Mouse (Mus musculus): ENCODE data around the gene Fxyd6. TPM values are rescaled to one million over a fixed set of nuclear protein-coding genes. Genes with fewer than 3 reads are reported as not detected.

The Fxyd6 gene
- total and polyA plus RNA-seq, 3 experiments, result not detected

- Histone ChIP-seq H3K79me2 (ENCODE audit: control insufficient read depth, insufficient read depth, low read length, poor library complexity) (no peaks in the 10 kb centered on the region), H3K27ac (ENCODE audit: control insufficient read depth, low read depth, low read length) (no peak overlapping the region), H3K9ac (ENCODE audit: control insufficient read depth, low read depth, low read length, poor library complexity, severe bottlenecking) (no peak overlapping the region), H3K4me1 (ENCODE audit: control insufficient read depth in 1 of 2, insufficient read depth in 2 of 2, low read length in 2 of 2) (no peaks in the 10 kb centered on the region), H3K27me3 (ENCODE audit: control insufficient read depth in 1 of 2, insufficient read depth in 2 of 2, low read length in 2 of 2) (no peaks in the 10 kb centered on the region; a peak in 2 of 4 replicates), H3K9me3 (replicated peaks; ENCODE audit: insufficient read depth, low read length) (no peaks in the 10 kb centered on the region), H3K4me3 (ENCODE audit: control insufficient read depth in 1 of 2, insufficient read depth in 1 of 2, low read depth in 2 of 2, low read length in 2 of 2) (no peak overlapping the region), H3K36me3 (ENCODE audit: control insufficient read depth in 1 of 2, insufficient read depth in 2 of 2, low read length in 2 of 2) (no peaks in the 10 kb centered on the region)
- no peak for TF ChIP-seq SMC3 (IDR thresholded peaks at IDR 0.05; ENCODE audit: low read depth, low read length)
- DNase-seq (ENCODE audit: low read depth, low spot score), result no peak
These were observed 70.2 kb downstream of the Fxyd6 start for GRCm38 (mm10) chr9:45440083-45440784.

DNA sequence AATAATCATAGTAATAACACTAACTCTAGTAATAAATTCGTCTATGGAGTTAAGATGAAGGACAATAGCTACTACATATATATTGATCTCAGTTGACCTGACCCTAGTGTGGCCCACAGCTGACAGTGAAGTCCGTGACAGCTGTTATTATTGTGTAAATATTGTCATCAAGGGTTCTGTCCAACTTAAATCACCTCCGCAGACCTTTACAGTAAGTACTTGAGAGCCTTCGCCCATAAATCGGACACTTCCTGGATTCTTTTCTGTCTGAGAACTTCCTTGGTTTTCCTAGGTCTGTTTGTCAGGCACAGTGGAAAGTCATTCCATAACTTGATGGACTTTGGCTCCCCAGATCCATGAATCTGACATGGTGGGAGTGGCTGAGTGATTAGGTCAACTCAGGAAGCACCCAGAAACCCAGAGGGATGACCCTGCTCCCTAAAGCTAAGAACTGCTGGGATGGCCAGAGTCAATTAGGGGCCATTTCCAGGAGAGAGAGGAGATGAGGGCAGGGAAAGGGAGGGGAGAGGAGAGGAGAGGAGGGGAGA lies 74.3 kb downstream of the Fxyd6 start:
- DNase-seq (ENCODE audit: low read depth, low spot score), result no peak
- Histone ChIP-seq H3K27me3 (ENCODE audit: control insufficient read depth in 1 of 2, insufficient read depth in 2 of 2, low read length in 2 of 2) (peaks cover 0 to 2% of the 10 kb centered on the region in 2 experiments; a peak in 2 of 4 replicates), H3K79me2 (ENCODE audit: control insufficient read depth, insufficient read depth, low read length, poor library complexity) (no peaks in the 10 kb centered on the region), H3K36me3 (ENCODE audit: control insufficient read depth in 1 of 2, insufficient read depth in 2 of 2, low read length in 2 of 2) (no peaks in the 10 kb centered on the region), H3K9ac (ENCODE audit: control insufficient read depth, low read depth, low read length, poor library complexity, severe bottlenecking) (no peak overlapping the region), H3K27ac (ENCODE audit: control insufficient read depth, low read depth, low read length) (no peak overlapping the region), H3K9me3 (replicated peaks; ENCODE audit: insufficient read depth, low read length) (no peaks in the 10 kb centered on the region), H3K4me3 (ENCODE audit: control insufficient read depth in 1 of 2, insufficient read depth in 1 of 2, low read depth in 2 of 2, low read length in 2 of 2) (no peak overlapping the region), H3K4me1 (ENCODE audit: control insufficient read depth in 1 of 2, insufficient read depth in 2 of 2, low read length in 2 of 2) (no peaks in the 10 kb centered on the region)
- TF ChIP-seq MYB (IDR thresholded peaks at IDR 0.05; ENCODE audit: low read depth, low read length) (no peak), POLR2A (IDR thresholded peaks at IDR 0.05; ENCODE audit: control insufficient read depth in 1 of 2, insufficient read depth in 1 of 2, low read depth in 1 of 2, low read length in 2 of 2, poor library complexity in 1 of 2) (no peak), MAZ (IDR thresholded peaks at IDR 0.05; ENCODE audit: low read depth, low read length) (no peak), HCFC1 (IDR thresholded peaks at IDR 0.05; ENCODE audit: low read depth, low read length) (no peak), TCF12 (IDR thresholded peaks at IDR 0.05; ENCODE audit: low read depth, low read length) (no peak), MXI1 (IDR thresholded peaks at IDR 0.05; ENCODE audit: low read depth, low read length) (no peak), NRF1 (IDR thresholded peaks at IDR 0.05; ENCODE audit: insufficient read depth, low read depth, low read length, poor library complexity, severe bottlenecking) (no peak), E2F4 (IDR thresholded peaks at IDR 0.05; ENCODE audit: borderline replicate concordance, low read depth, low read length) (no peak), ETS1 (IDR thresholded peaks at IDR 0.05; ENCODE audit: low read depth, low read length) (no peak), ZKSCAN1 (IDR thresholded peaks at IDR 0.05; ENCODE audit: low read depth, low read length) (no peak), EP300 (IDR thresholded peaks at IDR 0.05; ENCODE audit: low read depth in 1 of 2, low read length in 2 of 2) (no peak), MAX (IDR thresholded peaks at IDR 0.05; ENCODE audit: low read length) (no peak), USF2 (IDR thresholded peaks at IDR 0.05; ENCODE audit: borderline replicate concordance in 1 of 2, insufficient read depth in 1 of 2, low read depth in 1 of 2, low read length in 2 of 2) (no peak), KAT2A (conservative IDR thresholded peaks at IDR 0.05; ENCODE audit: low read depth, low read length) (no peak), GABPA (IDR thresholded peaks at IDR 0.05; ENCODE audit: low read depth, low read length) (no peak)

Other genes starting within 250 kb of the Fxyd6 start
- gene Scn4b, start 231.8 kb upstream of the Fxyd6 start, total RNA-seq (2012; rRNA removed), result not detected in 2 replicates
- not detected for gene Scn4b, start 231.8 kb upstream of the Fxyd6 start, polyA plus RNA-seq (2012; ENCODE audit: insufficient read depth in 1 of 2, insufficient read length in 2 of 2, low read depth in 1 of 2, low replicate concordance in 2 of 2, missing spikeins in 1 of 2)
- gene BC049352, start 188.2 kb upstream of the Fxyd6 start, total RNA-seq (2012; rRNA removed), result not detected in 2 replicates
- not detected for gene BC049352, start 188.2 kb upstream of the Fxyd6 start, polyA plus RNA-seq (2012; ENCODE audit: insufficient read depth in 1 of 2, insufficient read length in 2 of 2, low read depth in 1 of 2, low replicate concordance in 2 of 2, missing spikeins in 1 of 2)
- not detected in 2 replicates for gene Tmprss4, start 166.1 kb upstream of the Fxyd6 start, total RNA-seq (2012; rRNA removed)
- not detected for gene Tmprss4, start 166.1 kb upstream of the Fxyd6 start, polyA plus RNA-seq (2012; ENCODE audit: insufficient read depth in 1 of 2, insufficient read length in 2 of 2, low read depth in 1 of 2, low replicate concordance in 2 of 2, missing spikeins in 1 of 2)
- not detected in 2 replicates for gene Il10ra, start 101.0 kb upstream of the Fxyd6 start, total RNA-seq (2012; rRNA removed)
- gene Il10ra, start 101.0 kb upstream of the Fxyd6 start, polyA plus RNA-seq (2012; ENCODE audit: insufficient read depth in 1 of 2, insufficient read length in 2 of 2, low read depth in 1 of 2, low replicate concordance in 2 of 2, missing spikeins in 1 of 2), result not detected
- gene Tmprss13, start 51.1 kb upstream of the Fxyd6 start, total RNA-seq (2012; rRNA removed), result not detected in 2 replicates
- gene Tmprss13, start 51.1 kb upstream of the Fxyd6 start, polyA plus RNA-seq (2012; ENCODE audit: insufficient read depth in 1 of 2, insufficient read length in 2 of 2, low read depth in 1 of 2, low replicate concordance in 2 of 2, missing spikeins in 1 of 2), result not detected
- gene Fxyd2, start 29.5 kb downstream of the Fxyd6 start, total RNA-seq (2012; rRNA removed), result not detected in 2 replicates
- not detected for gene Fxyd2, start 29.5 kb downstream of the Fxyd6 start, polyA plus RNA-seq (2012; ENCODE audit: insufficient read depth in 1 of 2, insufficient read length in 2 of 2, low read depth in 1 of 2, low replicate concordance in 2 of 2, missing spikeins in 1 of 2)
- not detected in 2 replicates for gene Dscaml1, start 56.4 kb downstream of the Fxyd6 start, total RNA-seq (2012; rRNA removed)
- not detected for gene Dscaml1, start 56.4 kb downstream of the Fxyd6 start, polyA plus RNA-seq (2012; ENCODE audit: insufficient read depth in 1 of 2, insufficient read length in 2 of 2, low read depth in 1 of 2, low replicate concordance in 2 of 2, missing spikeins in 1 of 2)